Mouse (Mus musculus): ENCODE data around the gene Fgfr3.

DNA sequence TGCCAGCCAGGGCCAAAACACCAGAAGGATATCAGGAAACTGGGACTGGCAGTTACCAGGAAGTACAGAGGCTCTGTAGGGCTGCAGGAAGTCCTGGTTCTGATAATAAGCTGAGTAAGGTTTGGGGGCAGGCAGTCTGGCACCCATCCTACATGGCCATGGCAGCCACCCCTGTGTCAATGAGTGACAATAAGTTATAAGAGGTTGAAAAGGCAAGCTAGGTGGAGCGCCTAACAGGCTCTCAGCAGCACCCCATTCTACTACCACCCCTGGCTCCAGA is 15.2 kb upstream of the Fgfr3 start:
- no peak for TF ChIP-seq POLR2A (IDR thresholded peaks at IDR 0.05; ENCODE audit: borderline replicate concordance, control insufficient read depth, low read depth, low read length)
- no peak for TF ChIP-seq CTCF (IDR thresholded peaks at IDR 0.05; ENCODE audit: control insufficient read depth, insufficient read depth, low read length)

Data from bone marrow, adult 2 months (tissue).